21 mouse cellular contexts compared by ENCODE assay signal in the genomic region with DNA sequence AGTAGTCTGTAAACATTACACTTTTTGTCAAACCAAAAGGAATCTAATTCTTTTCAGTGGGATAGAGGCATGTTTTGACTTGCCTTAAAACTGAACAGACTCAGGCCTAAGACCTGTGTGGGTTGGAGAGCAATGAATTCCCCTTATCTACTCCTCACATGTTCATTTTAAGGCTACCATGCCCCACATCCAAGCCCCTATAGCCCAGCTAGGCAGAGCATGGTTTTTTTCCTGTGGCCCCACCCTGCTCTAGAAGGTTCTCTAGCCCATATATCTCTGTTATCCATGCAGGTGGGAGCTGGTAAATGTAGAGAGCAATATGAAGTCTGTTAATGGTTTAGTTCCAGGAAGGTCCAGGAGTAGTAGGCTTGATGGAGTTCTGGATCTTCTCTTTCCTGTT.
"Had no signal": no experiment of that assay in that cellular context is flagged by ENCODE, and none has a peak within 500 bp of the region (broad histone marks: within the 10 kb centered on the region; RNA-seq: fewer than 3 reads in every experiment).

No protein-coding gene starts in this region.

- H3K4me1 ChIP-seq: intestine, embryonic 15.5 days; midbrain, embryonic 10.5 days; midbrain, embryonic 13.5 days; stomach, embryonic 15.5 days had no signal

- H3K27me3 ChIP-seq: intestine, embryonic 15.5 days; lung, embryonic 15.5 days; midbrain, embryonic 13.5 days; neural tube, embryonic 13.5 days; stomach, embryonic 15.5 days had no signal

- ATAC-seq: intestine, embryonic 15.5 days; midbrain, embryonic 13.5 days; midbrain, embryonic 16.5 days had no signal

- H3K4me2 ChIP-seq: intestine, embryonic 15.5 days; lung, embryonic 15.5 days; midbrain, embryonic 13.5 days; neural tube, embryonic 13.5 days; stomach, embryonic 15.5 days had no signal

- H3K27ac ChIP-seq: intestine, embryonic 15.5 days; layer of hippocampus, adult 2 months; left cerebral cortex, adult 2 months; lung, embryonic 15.5 days; midbrain, embryonic 10.5 days; midbrain, embryonic 13.5 days; neural tube, embryonic 13.5 days; stomach, embryonic 15.5 days had no signal

- DNase-seq: kidney, adult 11 months; kidney, adult 8-10 months; kidney, postnatal 14 days; layer of hippocampus, adult 9-11 months; layer of hippocampus, postnatal 36 days; lung, adult 18-20 months; lung, postnatal 14 days; lung, postnatal 4 days; retina, postnatal 1 day; right cerebral cortex, postnatal 25 days; spleen, adult 18-20 months had no signal

- H3K36me3 ChIP-seq: intestine, embryonic 15.5 days; lung, embryonic 15.5 days; midbrain, embryonic 10.5 days; midbrain, embryonic 13.5 days; neural tube, embryonic 13.5 days; stomach, embryonic 15.5 days had no signal

- H3K9me3 ChIP-seq: intestine, embryonic 15.5 days; lung, embryonic 15.5 days; midbrain, embryonic 10.5 days; midbrain, embryonic 13.5 days; neural tube, embryonic 13.5 days; stomach, embryonic 15.5 days had no signal

- H3K9ac ChIP-seq: intestine, embryonic 15.5 days; lung, embryonic 15.5 days; midbrain, embryonic 13.5 days; neural tube, embryonic 13.5 days; stomach, embryonic 15.5 days had no signal

- H3K4me3 ChIP-seq: intestine, embryonic 15.5 days; layer of hippocampus, adult 2 months; left cerebral cortex, adult 2 months; lung, embryonic 15.5 days; midbrain, embryonic 10.5 days; midbrain, embryonic 13.5 days; myocyte; neural tube, embryonic 13.5 days; stomach, embryonic 15.5 days had no signal
